ENCODE assay signal across 8 mouse cellular contexts in the genomic region with DNA sequence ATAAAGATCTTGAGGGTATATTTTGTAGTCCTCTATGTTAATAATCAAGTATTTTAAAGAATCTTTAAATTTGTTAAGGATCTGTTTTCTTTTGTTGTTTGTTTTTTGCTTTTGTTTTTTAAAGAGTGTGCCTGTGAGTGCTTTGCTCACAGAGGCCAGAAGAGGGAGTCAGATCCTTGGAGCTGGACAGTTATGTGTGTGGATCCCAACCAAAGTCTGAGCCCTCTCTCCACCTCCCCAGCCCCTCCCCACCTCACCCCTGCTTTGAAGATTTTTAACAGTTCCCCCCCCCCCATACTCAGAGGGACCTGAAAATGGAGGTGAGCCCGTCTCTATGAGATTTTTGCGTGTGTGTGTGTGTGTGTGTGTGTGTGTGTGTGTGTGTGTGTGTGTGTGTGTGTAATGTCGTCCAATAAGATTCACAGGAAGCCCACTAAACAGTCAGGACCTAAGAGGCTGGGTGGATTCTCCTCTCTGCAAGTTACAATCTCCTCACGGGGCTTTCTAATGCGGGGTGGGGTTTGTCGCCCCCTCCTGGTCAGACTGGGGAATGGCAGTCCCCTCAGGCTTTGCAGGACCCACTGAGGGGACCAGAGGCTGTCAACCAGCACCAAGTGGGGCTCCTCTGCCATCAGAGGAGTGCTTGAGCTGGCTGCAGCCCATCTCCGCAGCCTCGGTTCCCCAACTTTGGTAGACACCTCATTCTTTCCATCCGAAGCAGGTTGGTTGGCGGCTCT. TPM values are rescaled to one million over a fixed set of nuclear protein-coding genes. Genes with fewer than 3 reads are reported as not detected.
A peak's percentile ranks its signal among the peaks of the same experiment; 100 is the strongest.
DNase-seq lines count a peak whose midpoint lies in the region; ATAC-seq and TF ChIP-seq lines count a peak whose summit lies in the region.

No protein-coding gene starts in this region.

- peak; percentile 86 for TF ChIP-seq CTCF in small intestine, adult 2 months (IDR thresholded peaks at IDR 0.05; ENCODE audit: extremely low read depth, insufficient read length, insufficient replicate concordance, low read depth, low read length)

- 28% methylated on average over 10 of the region's 10 CpGs for WGBS in forebrain, embryonic 14.5 days
- 36% methylated on average over 10 of the region's 10 CpGs for WGBS in intestine, embryonic 16.5 days
- WGBS in liver, embryonic 15.5 days (ENCODE audit: insufficient replicate concordance) = 27% methylated on average over 10 of the region's 10 CpGs
- WGBS in small intestine, adult 2 months = 43% methylated on average over 10 of the region's 10 CpGs

- H3K27me3 ChIP-seq in forebrain, embryonic 14.5 days (replicated peaks; ENCODE audit: control insufficient read depth, insufficient read depth, low read length) = no peaks in the 10 kb centered on the region
- H3K27me3 ChIP-seq in intestine, embryonic 16.5 days (replicated peaks; ENCODE audit: control insufficient read depth, insufficient read depth, low read length) = no peaks in the 10 kb centered on the region
- H3K27me3 ChIP-seq in liver, embryonic 15.5 days = peaks cover 11% of the 10 kb centered on the region; the same call in 1 of the 2 replicates
- H3K27me3 ChIP-seq in small intestine, adult 2 months (ENCODE audit: control insufficient read depth, insufficient read depth, low read length) = no peaks in the 10 kb centered on the region; the same call in 1 of the 2 replicates

- H3K4me2 ChIP-seq in forebrain, embryonic 14.5 days (ENCODE audit: low read length) = no peak overlapping the region
- no peak overlapping the region for H3K4me2 ChIP-seq in intestine, embryonic 16.5 days (ENCODE audit: low read depth, low read length)
- no peak overlapping the region for H3K4me2 ChIP-seq in liver, embryonic 15.5 days

- no peak for ATAC-seq in forebrain, embryonic 14.5 days
- ATAC-seq in intestine, embryonic 16.5 days = no peak
- peak; percentile 17; the same call in 1 of the 2 replicates for ATAC-seq in liver, embryonic 15.5 days (ENCODE audit: insufficient read depth)

- peak; percentile 32 for DNase-seq in right cerebral cortex, adult 18-20 months
- DNase-seq in right cerebral cortex, adult 2 months (ENCODE audit: low spot score in 2 of 2) = no peak
- peak; percentile 61 for DNase-seq in brain, adult 2 months (ENCODE audit: low read depth, low spot score)
- DNase-seq in forebrain, embryonic 14.5 days (ENCODE audit: low spot score) = peak; percentile 23
- no peak for DNase-seq in right cerebral cortex, postnatal 4 days

- H3K36me3 ChIP-seq in forebrain, embryonic 14.5 days (ENCODE audit: control insufficient read depth, insufficient read depth, low read length) = no peaks in the 10 kb centered on the region
- no peaks in the 10 kb centered on the region for H3K36me3 ChIP-seq in intestine, embryonic 16.5 days (ENCODE audit: control insufficient read depth, insufficient read depth, low read length)
- H3K36me3 ChIP-seq in liver, embryonic 15.5 days (replicated peaks) = no peaks in the 10 kb centered on the region
- H3K36me3 ChIP-seq in small intestine, adult 2 months (ENCODE audit: control insufficient read depth, insufficient read depth, low read length) = no peaks in the 10 kb centered on the region

- TF ChIP-seq POLR2A in small intestine, adult 2 months (IDR thresholded peaks at IDR 0.05; ENCODE audit: low read depth, low read length) = no peak

- H3K9me3 ChIP-seq in forebrain, embryonic 14.5 days (replicated peaks; ENCODE audit: control insufficient read depth, low read length) = no peaks in the 10 kb centered on the region
- H3K9me3 ChIP-seq in intestine, embryonic 16.5 days (ENCODE audit: control insufficient read depth, low read length) = no peaks in the 10 kb centered on the region; the same call in 1 of the 2 replicates
- H3K9me3 ChIP-seq in liver, embryonic 15.5 days (replicated peaks) = no peaks in the 10 kb centered on the region

- no peak overlapping the region for H3K4me3 ChIP-seq in forebrain, embryonic 14.5 days (ENCODE audit: low read depth, low read length)
- no peak overlapping the region for H3K4me3 ChIP-seq in intestine, embryonic 16.5 days (ENCODE audit: low read length)
- no peak overlapping the region for H3K4me3 ChIP-seq in liver, embryonic 15.5 days (replicated peaks)
- no peak overlapping the region for H3K4me3 ChIP-seq in small intestine, adult 2 months (ENCODE audit: low read depth, low read length)

- H3K9ac ChIP-seq in forebrain, embryonic 14.5 days (ENCODE audit: low read length) = no peak overlapping the region
- H3K9ac ChIP-seq in intestine, embryonic 16.5 days (ENCODE audit: low read depth, low read length) = peak overlapping the region; percentile 35; the same call in 1 of the 2 replicates
- no peak overlapping the region for H3K9ac ChIP-seq in liver, embryonic 15.5 days

- no peaks in the 10 kb centered on the region for H3K4me1 ChIP-seq in forebrain, embryonic 14.5 days (ENCODE audit: control insufficient read depth, insufficient read depth, low read length)
- peaks cover 19% of the 10 kb centered on the region for H3K4me1 ChIP-seq in intestine, embryonic 16.5 days (ENCODE audit: control insufficient read depth, insufficient read depth, low read length)
- peaks cover 7% of the 10 kb centered on the region for H3K4me1 ChIP-seq in liver, embryonic 15.5 days (replicated peaks)
- H3K4me1 ChIP-seq in small intestine, adult 2 months (ENCODE audit: control insufficient read depth, insufficient read depth, insufficient read length, low read length) = peaks cover 30% of the 10 kb centered on the region; the same call in 1 of the 2 replicates

- H3K27ac ChIP-seq in forebrain, embryonic 14.5 days (ENCODE audit: low read depth, low read length) = 0 out of 2 replicates have a peak overlapping the region, but pooled peaks have one; percentile 21
- H3K27ac ChIP-seq in intestine, embryonic 16.5 days (ENCODE audit: low read length) = peak overlapping the region; percentile 76
- no peak overlapping the region for H3K27ac ChIP-seq in liver, embryonic 15.5 days (replicated peaks)
- H3K27ac ChIP-seq in small intestine, adult 2 months (ENCODE audit: insufficient read depth, low read depth, low read length) = no peak overlapping the region

RNA-seq across cellular contexts. Expression of a gene that starts 20.3 kb away (rescaled TPM):
- polyA plus RNA-seq in forebrain, embryonic 14.5 days (2014; fragmentation: Nextera tagmentation; extraction: Ambion mirVana) = 66.8 and 72.2 TPM in 2 replicates
- polyA plus RNA-seq in intestine, embryonic 16.5 days (2015; fragmentation: Nextera tagmentation; extraction: Ambion mirVana) = 59.1 and 61.4 TPM in 2 replicates
- polyA plus RNA-seq in liver, embryonic 15.5 days (2015; fragmentation: Nextera tagmentation; extraction: Ambion mirVana) = 23.6 and 25.9 TPM in 2 replicates
- polyA plus RNA-seq in small intestine, adult 2 months (2012; rRNA removed) = 117 and 171 TPM in 2 replicates

RNA-seq across cellular contexts. Expression of a gene that starts 31.7 kb away (rescaled TPM):
- polyA plus RNA-seq in forebrain, embryonic 14.5 days (2014; fragmentation: Nextera tagmentation; extraction: Ambion mirVana) = 3.5 and 4.9 TPM in 2 replicates
- polyA plus RNA-seq in intestine, embryonic 16.5 days (2015; fragmentation: Nextera tagmentation; extraction: Ambion mirVana) = 16.0 and 16.4 TPM in 2 replicates
- 2.2 and 6.2 TPM in 2 replicates for polyA plus RNA-seq in liver, embryonic 15.5 days (2015; fragmentation: Nextera tagmentation; extraction: Ambion mirVana)
- polyA plus RNA-seq in small intestine, adult 2 months (2012; rRNA removed) = 38.4 and 61.6 TPM in 2 replicates

RNA-seq across cellular contexts. Expression of a gene that starts 44.1 kb away (rescaled TPM):
- polyA plus RNA-seq in forebrain, embryonic 14.5 days (2014; fragmentation: Nextera tagmentation; extraction: Ambion mirVana) = not detected in 2 replicates
- not detected in 2 replicates for polyA plus RNA-seq in intestine, embryonic 16.5 days (2015; fragmentation: Nextera tagmentation; extraction: Ambion mirVana)
- not detected in 2 replicates for polyA plus RNA-seq in liver, embryonic 15.5 days (2015; fragmentation: Nextera tagmentation; extraction: Ambion mirVana)
- polyA plus RNA-seq in small intestine, adult 2 months (2012; rRNA removed) = not detected in 2 replicates

RNA-seq across cellular contexts. Expression of a gene that starts 44.6 kb away (rescaled TPM):
- polyA plus RNA-seq in forebrain, embryonic 14.5 days (2014; fragmentation: Nextera tagmentation; extraction: Ambion mirVana) = 5.2 and 5.8 TPM in 2 replicates
- polyA plus RNA-seq in intestine, embryonic 16.5 days (2015; fragmentation: Nextera tagmentation; extraction: Ambion mirVana) = 36.8 and 42.4 TPM in 2 replicates
- 1.7 TPM in 2 replicates for polyA plus RNA-seq in liver, embryonic 15.5 days (2015; fragmentation: Nextera tagmentation; extraction: Ambion mirVana)
- polyA plus RNA-seq in small intestine, adult 2 months (2012; rRNA removed) = 3.2 and 40.1 TPM in 2 replicates

RNA-seq across cellular contexts. Expression of a gene that starts 55.6 kb away (rescaled TPM):
- polyA plus RNA-seq in forebrain, embryonic 14.5 days (2014; fragmentation: Nextera tagmentation; extraction: Ambion mirVana) = not detected in 2 replicates
- not detected in 2 replicates for polyA plus RNA-seq in intestine, embryonic 16.5 days (2015; fragmentation: Nextera tagmentation; extraction: Ambion mirVana)
- polyA plus RNA-seq in liver, embryonic 15.5 days (2015; fragmentation: Nextera tagmentation; extraction: Ambion mirVana) = not detected in 2 replicates
- polyA plus RNA-seq in small intestine, adult 2 months (2012; rRNA removed) = not detected in 2 replicates

Comparison
In these comparisons a context has a peak if more than half of its experiments do, and no peak if none do; other contexts are left out.
1. DNase-seq: peak in right cerebral cortex, adult 18-20 months (single experiment), brain, adult 2 months (single experiment) and forebrain, embryonic 14.5 days (single experiment); none in right cerebral cortex, adult 2 months (0 of 2) and right cerebral cortex, postnatal 4 days (single experiment).
2. H3K27ac ChIP-seq: peak in forebrain, embryonic 14.5 days (single experiment) and intestine, embryonic 16.5 days (single experiment); none in liver, embryonic 15.5 days (single experiment) and small intestine, adult 2 months (single experiment).